Mouse (Mus musculus) cortical plate, adult 2 months (tissue): Measurements from ENCODE around the gene Rere. TPM values are rescaled to one million over a fixed set of nuclear protein-coding genes. Genes with fewer than 3 reads are reported as not detected.

ENCODE experiments used
- H3K27ac ChIP-seq: fragments of 200-500 bp; 2 replicates; pipeline ENCODE4 v1.5.1; 2012; ENCODE audit warnings: low read length, control low read depth, inconsistent platforms; ENCODE audit not compliant: insufficient read depth
- H3K4me1 ChIP-seq: fragments of 200-500 bp; 2 replicates; pipeline ENCODE4 v1.6.1; 2011; ENCODE audit warnings: low read length; ENCODE audit not compliant: control insufficient read depth, insufficient read depth
- H3K4me3 ChIP-seq: fragments of 200-500 bp; 2 replicates; pipeline ENCODE4 v1.5.1; 2011; ENCODE audit warnings: mild to moderate bottlenecking, low read length, control low read depth; ENCODE audit not compliant: insufficient read depth
- CTCF ChIP-seq: fragments of 200-500 bp; IDR thresholded peaks from 2 replicates; pipeline ENCODE4 v1.5.1; 2011; ENCODE audit warnings: mild to moderate bottlenecking, control low read depth, low read length; ENCODE audit not compliant: insufficient read depth; ENCODE audit errors: extremely low read depth
- POLR2A ChIP-seq: fragments of 200-500 bp; IDR thresholded peaks from 2 replicates; pipeline ENCODE4 v1.6.1; 2011; ENCODE audit warnings: mild to moderate bottlenecking, low read length, control low read depth; ENCODE audit not compliant: insufficient read depth; ENCODE audit errors: extremely low read depth
- polyA plus RNA-seq: library from polyadenylated mRNA; depleted of rRNA; stranded (reverse); fragments of >200 nt; gene quantifications from 2 replicates; pipeline ENCODE4 v1.2.3, GENCODE M21; 2012

The Rere gene
- polyA plus RNA-seq, 1 experiment = 44.2 TPM

GRCm38 (mm10) chr4:150306701-150307100 lies 25.3 kb downstream of the Rere start:
- H3K4me1 ChIP-seq = peaks cover 6% of the 10 kb centered on the region; the same call in 1 of the 2 replicates
- TF ChIP-seq POLR2A (no peak), CTCF (no peak)
- H3K4me3 ChIP-seq = no peak overlapping the region
- no peak overlapping the region for H3K27ac ChIP-seq

- H3K27ac ChIP-seq = no peak overlapping the region
- H3K4me3 ChIP-seq = no peak overlapping the region
- TF ChIP-seq CTCF (no peak), POLR2A (no peak)
- H3K4me1 ChIP-seq = peaks cover 6% of the 10 kb centered on the region; the same call in 1 of the 2 replicates
These were observed 25.8 kb downstream of the Rere start for GRCm38 (mm10) chr4:150307226-150307625.

GRCm38 (mm10) chr4:150311431-150311830 lies 30.0 kb downstream of the Rere start:
- peaks cover 4% of the 10 kb centered on the region; the same call in 1 of the 2 replicates for H3K4me1 ChIP-seq
- H3K4me3 ChIP-seq = no peak overlapping the region
- TF ChIP-seq POLR2A (no peak), CTCF (no peak)
- H3K27ac ChIP-seq = no peak overlapping the region

GRCm38 (mm10) chr4:150312646-150313045 lies 31.2 kb downstream of the Rere start:
- Histone ChIP-seq H3K4me1 (peaks cover 2% of the 10 kb centered on the region; the same call in 1 of the 2 replicates), H3K27ac (no peak overlapping the region), H3K4me3 (no peak overlapping the region)
- TF ChIP-seq POLR2A (no peak), CTCF (no peak)

- TF ChIP-seq CTCF (no peak), POLR2A (no peak)
- peaks cover 2% of the 10 kb centered on the region; the same call in 1 of the 2 replicates for H3K4me1 ChIP-seq
- no peak overlapping the region for H3K4me3 ChIP-seq
- no peak overlapping the region for H3K27ac ChIP-seq
These were observed 33.9 kb downstream of the Rere start for GRCm38 (mm10) chr4:150315301-150315700.

GRCm38 (mm10) chr4:150316546-150316945 lies 35.1 kb downstream of the Rere start:
- TF ChIP-seq CTCF (no peak), POLR2A (no peak)
- Histone ChIP-seq H3K4me3 (no peak overlapping the region), H3K27ac (no peak overlapping the region), H3K4me1 (no peaks in the 10 kb centered on the region; the same call in 1 of the 2 replicates)

GRCm38 (mm10) chr4:150325046-150325801 lies 43.8 kb downstream of the Rere start:
- H3K4me1 ChIP-seq = peaks cover 2% of the 10 kb centered on the region; the same call in 1 of the 2 replicates
- no peak overlapping the region for H3K4me3 ChIP-seq
- no peak for TF ChIP-seq POLR2A
- no peak for TF ChIP-seq CTCF
- H3K27ac ChIP-seq = no peak overlapping the region

GRCm38 (mm10) chr4:150326005-150326404 lies 44.6 kb downstream of the Rere start:
- no peak overlapping the region for H3K4me3 ChIP-seq
- TF ChIP-seq POLR2A = no peak
- TF ChIP-seq CTCF = no peak
- no peak overlapping the region for H3K27ac ChIP-seq
- peaks cover 2% of the 10 kb centered on the region; the same call in 1 of the 2 replicates for H3K4me1 ChIP-seq

GRCm38 (mm10) chr4:150327476-150327875 lies 46.0 kb downstream of the Rere start:
- peaks cover 2% of the 10 kb centered on the region; the same call in 1 of the 2 replicates for H3K4me1 ChIP-seq
- TF ChIP-seq POLR2A (no peak), CTCF (0 out of 2 replicates have a peak, but pooled peaks have one; percentile 4)
- no peak overlapping the region for H3K27ac ChIP-seq
- H3K4me3 ChIP-seq = no peak overlapping the region
